Mouse (Mus musculus) kidney, adult 2 months (tissue): Measurements from ENCODE around the gene Cpeb3.

Experiments used
- CTCF ChIP-seq: fragments of 200-500 bp; conservative IDR thresholded peaks from 2 replicates; pipeline ENCODE4 v1.5.1; 2011; ENCODE audit warnings: low read depth, mild to moderate bottlenecking, control low read depth, low read length, moderate library complexity, mixed read lengths; ENCODE audit not compliant: insufficient read depth, insufficient read length
- POLR2A ChIP-seq: fragments of 200-500 bp; IDR thresholded peaks from one replicate; pipeline ENCODE4 v1.6.1; 2011; ENCODE audit warnings: low read depth, low read length, control low read depth

GRCm38 (mm10) chr19:37014173-37014939 lies 194.0 kb downstream of the Cpeb3 start:
- no peak for TF ChIP-seq POLR2A
- no peak for TF ChIP-seq CTCF
